ENCODE assay signal across 18 mouse cellular contexts in genomic region chr3:96065147-96065546, GRCm38 (mm10). TPM values are rescaled to one million over a fixed set of nuclear protein-coding genes. Genes with fewer than 3 reads are reported as not detected.
DNase-seq lines count a peak whose midpoint lies in the region; ATAC-seq and TF ChIP-seq lines count a peak whose summit lies in the region.
"Had no signal": no experiment of that assay in that cellular context is flagged by ENCODE, and none has a peak within 500 bp of the region (broad histone marks: within the 10 kb centered on the region; RNA-seq: fewer than 3 reads in every experiment).

No protein-coding gene starts in this region.

- H3K9me3 ChIP-seq in intestine, embryonic 14.5 days (ENCODE audit: control insufficient read depth, low read length), result no peaks in the 10 kb centered on the region
- no peaks in the 10 kb centered on the region for H3K9me3 ChIP-seq in intestine, embryonic 15.5 days
- no peaks in the 10 kb centered on the region for H3K9me3 ChIP-seq in lung, postnatal 0 days (ENCODE audit: low read length)
- no peaks in the 10 kb centered on the region for H3K9me3 ChIP-seq in embryonic facial prominence, embryonic 10.5 days
- H3K9me3 ChIP-seq: heart, embryonic 15.5 days had no signal

- H3K27me3 ChIP-seq in intestine, embryonic 14.5 days (replicated peaks; ENCODE audit: control insufficient read depth, insufficient read depth, low read length), result no peaks in the 10 kb centered on the region
- H3K27me3 ChIP-seq in intestine, embryonic 15.5 days (replicated peaks), result no peaks in the 10 kb centered on the region
- H3K27me3 ChIP-seq in lung, postnatal 0 days (replicated peaks; ENCODE audit: insufficient read depth, low read length), result no peaks in the 10 kb centered on the region
- H3K27me3 ChIP-seq in embryonic facial prominence, embryonic 10.5 days (replicated peaks; ENCODE audit: low read depth, poor library complexity, severe bottlenecking), result no peaks in the 10 kb centered on the region
- H3K27me3 ChIP-seq: heart, embryonic 15.5 days had no signal

- H3K36me3 ChIP-seq in intestine, embryonic 14.5 days (ENCODE audit: control insufficient read depth, insufficient read depth, low read length), result no peaks in the 10 kb centered on the region
- H3K36me3 ChIP-seq in intestine, embryonic 15.5 days, result no peaks in the 10 kb centered on the region
- H3K36me3 ChIP-seq in lung, postnatal 0 days (ENCODE audit: insufficient read depth, low read length), result no peaks in the 10 kb centered on the region
- H3K36me3 ChIP-seq in embryonic facial prominence, embryonic 10.5 days (replicated peaks), result no peaks in the 10 kb centered on the region
- H3K36me3 ChIP-seq: heart, embryonic 15.5 days had no signal

- no peaks in the 10 kb centered on the region for H3K4me1 ChIP-seq in intestine, embryonic 14.5 days (replicated peaks; ENCODE audit: control insufficient read depth, insufficient read depth, low read length)
- no peaks in the 10 kb centered on the region for H3K4me1 ChIP-seq in intestine, embryonic 15.5 days (replicated peaks)
- H3K4me1 ChIP-seq in lung, postnatal 0 days (ENCODE audit: insufficient read depth, low read depth, low read length), result no peaks in the 10 kb centered on the region
- peaks cover 10% of the 10 kb centered on the region; the same call in 1 of the 2 replicates for H3K4me1 ChIP-seq in embryonic facial prominence, embryonic 10.5 days

- H3K9ac ChIP-seq in intestine, embryonic 14.5 days (ENCODE audit: low read length), result no peak overlapping the region
- no peak overlapping the region for H3K9ac ChIP-seq in intestine, embryonic 15.5 days
- no peak overlapping the region for H3K9ac ChIP-seq in lung, postnatal 0 days (replicated peaks; ENCODE audit: low read depth)
- H3K9ac ChIP-seq: heart, embryonic 15.5 days; lung, embryonic 14.5 days had no signal

- no peak for ATAC-seq in intestine, embryonic 14.5 days (replicated peaks; ENCODE audit: low FRiP score, low TSS enrichment, low read depth)
- no peak for ATAC-seq in intestine, embryonic 15.5 days
- no peak for ATAC-seq in lung, postnatal 0 days
- ATAC-seq: activated CD4-positive, CD25-positive, alpha-beta regulatory T cell, adult 4 months; forebrain, embryonic 14.5 days; intestine, embryonic 16.5 days had no signal

- H3K4me3 ChIP-seq in intestine, embryonic 14.5 days (ENCODE audit: low read depth, low read length), result no peak overlapping the region
- H3K4me3 ChIP-seq in intestine, embryonic 15.5 days (replicated peaks), result no peak overlapping the region
- H3K4me3 ChIP-seq in lung, postnatal 0 days (ENCODE audit: low read depth, low read length), result no peak overlapping the region
- H3K4me3 ChIP-seq in embryonic facial prominence, embryonic 10.5 days, result peak overlapping the region; percentile 28; the same call in 1 of the 2 replicates

- no peak for TF ChIP-seq CTCF in lung, postnatal 0 days (IDR thresholded peaks at IDR 0.05)

- WGBS in intestine, embryonic 14.5 days, result 34% methylated on average over 4 of the region's 4 CpGs
- WGBS in intestine, embryonic 15.5 days, result 39% methylated on average over 4 of the region's 4 CpGs
- 31% methylated on average over 4 of the region's 4 CpGs for WGBS in lung, postnatal 0 days
- 38% methylated on average over 4 of the region's 4 CpGs for WGBS in embryonic facial prominence, embryonic 10.5 days

- no peak for TF ChIP-seq EP300 in lung, postnatal 0 days (IDR thresholded peaks at IDR 0.05)

- H3K4me2 ChIP-seq in intestine, embryonic 14.5 days (ENCODE audit: low read length), result no peak overlapping the region
- no peak overlapping the region for H3K4me2 ChIP-seq in intestine, embryonic 15.5 days (replicated peaks)
- no peak overlapping the region for H3K4me2 ChIP-seq in lung, postnatal 0 days (replicated peaks; ENCODE audit: low read depth, low read length)

- no peak overlapping the region for H3K27ac ChIP-seq in intestine, embryonic 14.5 days (ENCODE audit: low read depth)
- no peak overlapping the region for H3K27ac ChIP-seq in intestine, embryonic 15.5 days
- peak overlapping the region; percentile 2; the same call in 1 of the 2 replicates for H3K27ac ChIP-seq in lung, postnatal 0 days (ENCODE audit: low read length)
- H3K27ac ChIP-seq in embryonic facial prominence, embryonic 10.5 days (replicated peaks), result no peak overlapping the region
- H3K27ac ChIP-seq: heart, embryonic 15.5 days had no signal

- peak; percentile 40 for DNase-seq in intestine, embryonic 14.5 days (ENCODE audit: low spot score)
- DNase-seq in lung, postnatal 0 days (ENCODE audit: low spot score), result no peak
- no peak for DNase-seq in lung, postnatal 25 days (ENCODE audit: low spot score)
- DNase-seq in embryonic facial prominence, embryonic 10.5 days (ENCODE audit: low spot score), result peak; percentile 27
- DNase-seq in thymus, postnatal 36 days, result no peak
- DNase-seq in natural killer cell, adult 2 months (ENCODE audit: low spot score in 2 of 2), result no peak
- DNase-seq: adrenal gland, postnatal 25 days; cerebellum, adult 2 months; liver; midbrain, embryonic 14.5 days; right cerebral cortex, adult 18-20 months; spleen, adult 18-20 months had no signal

RNA-seq across cellular contexts. Expression of gene Vps45, which starts 6.9 kb away (rescaled TPM):
- polyA plus RNA-seq in intestine, embryonic 14.5 days (2014; fragmentation: Nextera tagmentation; extraction: Ambion mirVana), result 20.6 and 25.8 TPM in 2 replicates
- 28.4 and 32.4 TPM in 2 replicates for polyA plus RNA-seq in intestine, embryonic 15.5 days (2015; fragmentation: Nextera tagmentation; extraction: Ambion mirVana)
- polyA plus RNA-seq in lung, postnatal 0 days (2015; fragmentation: Nextera tagmentation; extraction: Ambion mirVana), result 32.3 and 32.8 TPM in 2 replicates
- polyA plus RNA-seq in embryonic facial prominence, embryonic 10.5 days (2016; fragmentation: Nextera tagmentation; extraction: Ambion mirVana), result 22.4 and 26.5 TPM in 2 replicates

RNA-seq across cellular contexts. Expression of gene Otud7b, which starts 39.2 kb away (rescaled TPM):
- 14.0 and 14.8 TPM in 2 replicates for polyA plus RNA-seq in intestine, embryonic 14.5 days (2014; fragmentation: Nextera tagmentation; extraction: Ambion mirVana)
- 18.7 and 19.8 TPM in 2 replicates for polyA plus RNA-seq in intestine, embryonic 15.5 days (2015; fragmentation: Nextera tagmentation; extraction: Ambion mirVana)
- 30.2 and 30.6 TPM in 2 replicates for polyA plus RNA-seq in lung, postnatal 0 days (2015; fragmentation: Nextera tagmentation; extraction: Ambion mirVana)
- 20.8 and 21.7 TPM in 2 replicates for polyA plus RNA-seq in embryonic facial prominence, embryonic 10.5 days (2016; fragmentation: Nextera tagmentation; extraction: Ambion mirVana)

Comparison
In these comparisons a context has a peak if more than half of its experiments do, and no peak if none do; other contexts are left out.
1. DNase-seq: peak in intestine, embryonic 14.5 days (single experiment) and embryonic facial prominence, embryonic 10.5 days (single experiment); none in lung, postnatal 0 days (single experiment), lung, postnatal 25 days (single experiment), thymus, postnatal 36 days (0 of 2) and natural killer cell, adult 2 months (0 of 2).